In the genomic region with DNA sequence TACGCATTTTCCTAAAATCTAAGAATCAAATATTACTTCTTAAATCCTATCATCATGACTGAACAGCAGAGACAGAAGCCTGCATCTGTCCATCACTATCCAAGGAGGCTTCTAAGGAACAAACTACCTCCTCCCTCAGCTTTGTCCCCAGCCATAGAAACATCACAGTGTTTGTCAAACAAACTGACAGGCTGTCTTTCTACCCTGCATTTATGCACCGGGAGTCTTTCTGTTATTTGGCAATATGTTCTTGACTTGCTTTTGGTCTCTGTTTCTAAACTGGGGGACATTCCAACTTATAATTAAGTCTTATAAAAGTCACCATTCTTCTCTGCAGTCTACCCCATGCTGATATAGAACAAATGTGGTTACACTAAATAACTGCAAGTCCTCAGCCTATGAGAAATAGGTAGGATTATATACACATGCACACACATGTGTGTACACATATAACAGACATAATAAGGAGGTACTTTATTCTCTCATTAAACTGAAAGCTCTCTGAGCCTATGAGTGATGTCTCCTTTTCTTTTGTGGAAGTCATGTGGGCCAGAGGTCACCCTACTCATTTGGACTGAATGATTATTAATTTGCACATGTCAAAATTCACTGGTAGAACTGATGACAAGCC, we compare ENCODE assay signal across 24 mouse cellular contexts.
DNase-seq lines count a peak whose midpoint lies in the region; ATAC-seq and TF ChIP-seq lines count a peak whose summit lies in the region.
"Had no signal": no experiment of that assay in that cellular context is flagged by ENCODE, and none has a peak within 500 bp of the region (broad histone marks: within the 10 kb centered on the region; RNA-seq: fewer than 3 reads in every experiment).

No protein-coding gene starts in this region.

- peak overlapping the region; percentile 20; the same call in 1 of the 2 replicates for H3K27ac ChIP-seq in hindbrain, embryonic 11.5 days (ENCODE audit: low read depth, low read length)
- H3K27ac ChIP-seq in hindbrain, embryonic 10.5 days, result no peak overlapping the region
- no peak overlapping the region for H3K27ac ChIP-seq in forebrain, embryonic 14.5 days (ENCODE audit: low read depth, low read length)
- H3K27ac ChIP-seq in hindbrain, embryonic 14.5 days, result peak overlapping the region; percentile 40; the same call in 1 of the 2 replicates
- H3K27ac ChIP-seq in midbrain, postnatal 0 days (ENCODE audit: low read depth, low read length), result no peak overlapping the region
- H3K27ac ChIP-seq: embryonic facial prominence, embryonic 15.5 days; heart, embryonic 13.5 days; kidney, embryonic 15.5 days; liver, embryonic 14.5 days had no signal

- H3K36me3 ChIP-seq in hindbrain, embryonic 11.5 days (ENCODE audit: control insufficient read depth, insufficient read depth, low read length), result no peaks in the 10 kb centered on the region
- H3K36me3 ChIP-seq in hindbrain, embryonic 10.5 days, result no peaks in the 10 kb centered on the region
- H3K36me3 ChIP-seq in forebrain, embryonic 14.5 days (ENCODE audit: control insufficient read depth, insufficient read depth, low read length), result no peaks in the 10 kb centered on the region
- no peaks in the 10 kb centered on the region for H3K36me3 ChIP-seq in hindbrain, embryonic 14.5 days (replicated peaks; ENCODE audit: control insufficient read depth, insufficient read depth)
- no peaks in the 10 kb centered on the region for H3K36me3 ChIP-seq in midbrain, postnatal 0 days (ENCODE audit: insufficient read depth, low read length)
- H3K36me3 ChIP-seq: embryonic facial prominence, embryonic 15.5 days; heart, embryonic 13.5 days; kidney, embryonic 15.5 days had no signal

- no peak overlapping the region for H3K9ac ChIP-seq in hindbrain, embryonic 11.5 days (ENCODE audit: low read depth, low read length)
- no peak overlapping the region for H3K9ac ChIP-seq in forebrain, embryonic 14.5 days (ENCODE audit: low read length)
- no peak overlapping the region for H3K9ac ChIP-seq in hindbrain, embryonic 14.5 days
- H3K9ac ChIP-seq in midbrain, postnatal 0 days (replicated peaks; ENCODE audit: low read length, poor library complexity, severe bottlenecking), result no peak overlapping the region
- H3K9ac ChIP-seq: embryonic facial prominence, embryonic 15.5 days; heart, embryonic 13.5 days; kidney, embryonic 15.5 days; liver, embryonic 14.5 days; lung, embryonic 14.5 days had no signal

- no peak overlapping the region for H3K4me2 ChIP-seq in hindbrain, embryonic 11.5 days (replicated peaks; ENCODE audit: low read depth, low read length)
- no peak overlapping the region for H3K4me2 ChIP-seq in forebrain, embryonic 14.5 days (ENCODE audit: low read length)
- no peak overlapping the region for H3K4me2 ChIP-seq in hindbrain, embryonic 14.5 days (replicated peaks)
- H3K4me2 ChIP-seq in midbrain, postnatal 0 days (ENCODE audit: low read depth, low read length, poor library complexity, severe bottlenecking), result no peak overlapping the region
- H3K4me2 ChIP-seq: embryonic facial prominence, embryonic 15.5 days; heart, embryonic 13.5 days; kidney, embryonic 15.5 days; lung, embryonic 14.5 days had no signal

- no peak overlapping the region for H3K4me3 ChIP-seq in hindbrain, embryonic 11.5 days (ENCODE audit: low read depth, low read length)
- no peak overlapping the region for H3K4me3 ChIP-seq in hindbrain, embryonic 10.5 days
- no peak overlapping the region for H3K4me3 ChIP-seq in forebrain, embryonic 14.5 days (ENCODE audit: low read depth, low read length)
- no peak overlapping the region for H3K4me3 ChIP-seq in hindbrain, embryonic 14.5 days (replicated peaks; ENCODE audit: low read length)
- H3K4me3 ChIP-seq in midbrain, postnatal 0 days (ENCODE audit: low read depth, low read length), result no peak overlapping the region
- H3K4me3 ChIP-seq: embryonic facial prominence, embryonic 15.5 days; heart, embryonic 13.5 days; kidney, embryonic 15.5 days; myocyte had no signal

- H3K27me3 ChIP-seq in hindbrain, embryonic 11.5 days (ENCODE audit: control insufficient read depth, insufficient read depth, low read length), result no peaks in the 10 kb centered on the region
- no peaks in the 10 kb centered on the region for H3K27me3 ChIP-seq in hindbrain, embryonic 10.5 days (ENCODE audit: insufficient read depth, poor library complexity, severe bottlenecking)
- no peaks in the 10 kb centered on the region for H3K27me3 ChIP-seq in forebrain, embryonic 14.5 days (replicated peaks; ENCODE audit: control insufficient read depth, insufficient read depth, low read length)
- H3K27me3 ChIP-seq in hindbrain, embryonic 14.5 days (ENCODE audit: control insufficient read depth, insufficient read depth, low read length), result no peaks in the 10 kb centered on the region
- H3K27me3 ChIP-seq in midbrain, postnatal 0 days (ENCODE audit: insufficient read depth, low read length), result no peaks in the 10 kb centered on the region
- H3K27me3 ChIP-seq: embryonic facial prominence, embryonic 15.5 days; heart, embryonic 13.5 days; kidney, embryonic 15.5 days had no signal

- TF ChIP-seq CTCF in midbrain, postnatal 0 days (IDR thresholded peaks at IDR 0.05), result no peak

- 0 out of 2 replicates have a peak, but pooled peaks cover 2% of the 10 kb centered on the region for H3K4me1 ChIP-seq in hindbrain, embryonic 11.5 days (replicated peaks; ENCODE audit: control insufficient read depth, insufficient read depth, low read length)
- peaks cover 17% of the 10 kb centered on the region for H3K4me1 ChIP-seq in hindbrain, embryonic 10.5 days (replicated peaks)
- H3K4me1 ChIP-seq in forebrain, embryonic 14.5 days (ENCODE audit: control insufficient read depth, insufficient read depth, low read length), result peaks cover 18% of the 10 kb centered on the region
- peaks cover 32% of the 10 kb centered on the region for H3K4me1 ChIP-seq in hindbrain, embryonic 14.5 days (replicated peaks; ENCODE audit: control insufficient read depth, insufficient read depth, low read length)
- peaks cover 8% of the 10 kb centered on the region; the same call in 1 of the 2 replicates for H3K4me1 ChIP-seq in midbrain, postnatal 0 days (ENCODE audit: insufficient read depth, low read length)
- H3K4me1 ChIP-seq: embryonic facial prominence, embryonic 15.5 days; kidney, embryonic 15.5 days had no signal

- no peak for DNase-seq in hindbrain, embryonic 11.5 days (ENCODE audit: low spot score)
- no peak for DNase-seq in hindbrain, embryonic 10.5 days (ENCODE audit: low spot score)
- DNase-seq in forebrain, embryonic 14.5 days (ENCODE audit: low spot score), result peak; percentile 57
- no peak for DNase-seq in hindbrain, embryonic 14.5 days (ENCODE audit: low spot score)
- DNase-seq in midbrain, postnatal 0 days (ENCODE audit: low spot score), result no peak
- no peak for DNase-seq in adrenal gland, postnatal 4 days (ENCODE audit: low spot score in 2 of 2)
- no peak for DNase-seq in urinary bladder, postnatal 14 days (ENCODE audit: low spot score)
- DNase-seq: adrenal gland, postnatal 10 days; cerebellum, adult 9-11 months; gastrocnemius, postnatal 14 days; heart, adult 18-20 months; heart, postnatal 14 days; kidney, adult 11 months; kidney, postnatal 4 days; lung, embryonic 14.5 days; right cerebral cortex, postnatal 14 days; spleen, adult 18-20 months; thymus, postnatal 25 days had no signal

- peak; percentile 40 for ATAC-seq in hindbrain, embryonic 11.5 days (ENCODE audit: low FRiP score)
- peak; percentile 65 for ATAC-seq in forebrain, embryonic 14.5 days
- ATAC-seq in hindbrain, embryonic 14.5 days (ENCODE audit: low FRiP score), result peak; percentile 26; the same call in 1 of the 2 replicates
- ATAC-seq in midbrain, postnatal 0 days (ENCODE audit: low FRiP score), result peak; percentile 44; the same call in 1 of the 2 replicates
- ATAC-seq in monocyte, adult 5-6 weeks (replicated peaks; ENCODE audit: insufficient number of reproducible peaks, low FRiP score, low TSS enrichment, poor library complexity, severe bottlenecking), result no peak

- H3K9me3 ChIP-seq in hindbrain, embryonic 11.5 days (ENCODE audit: control insufficient read depth, low read length), result no peaks in the 10 kb centered on the region
- no peaks in the 10 kb centered on the region for H3K9me3 ChIP-seq in hindbrain, embryonic 10.5 days
- H3K9me3 ChIP-seq in forebrain, embryonic 14.5 days (replicated peaks; ENCODE audit: control insufficient read depth, low read length), result no peaks in the 10 kb centered on the region
- no peaks in the 10 kb centered on the region for H3K9me3 ChIP-seq in hindbrain, embryonic 14.5 days (ENCODE audit: control insufficient read depth, low read length)
- H3K9me3 ChIP-seq in midbrain, postnatal 0 days (ENCODE audit: low read length), result no peaks in the 10 kb centered on the region
- H3K9me3 ChIP-seq: embryonic facial prominence, embryonic 15.5 days; heart, embryonic 13.5 days; kidney, embryonic 15.5 days had no signal

- 74% methylated on average over 2 of the region's 2 CpGs for WGBS in hindbrain, embryonic 11.5 days
- WGBS in hindbrain, embryonic 10.5 days, result 71% methylated on average over 2 of the region's 2 CpGs
- 48% methylated on average over 2 of the region's 2 CpGs for WGBS in forebrain, embryonic 14.5 days
- 55% methylated on average over 2 of the region's 2 CpGs for WGBS in hindbrain, embryonic 14.5 days
- WGBS in midbrain, postnatal 0 days, result 63% methylated on average over 2 of the region's 2 CpGs

Comparison
In these comparisons a context has a peak if more than half of its experiments do, and no peak if none do; other contexts are left out.
1. H3K27ac ChIP-seq: peak in hindbrain, embryonic 11.5 days (single experiment) and hindbrain, embryonic 14.5 days (single experiment); none in hindbrain, embryonic 10.5 days (single experiment), forebrain, embryonic 14.5 days (single experiment) and midbrain, postnatal 0 days (single experiment).